Mouse (Mus musculus) urinary bladder, adult 18-20 months (tissue): ENCODE results near the gene Rps7.
A peak's percentile ranks its signal among the peaks of the same experiment; 100 is the strongest.

ENCODE experiments used
- DNase-seq, 2 experiments: peaks; one replicate each; pipeline ENCODE4 v3.0.0; 2022; ENCODE audit warnings: low spot score in 2 of 2, mixed read lengths in 2 of 2

Gene Rps7

DNA sequence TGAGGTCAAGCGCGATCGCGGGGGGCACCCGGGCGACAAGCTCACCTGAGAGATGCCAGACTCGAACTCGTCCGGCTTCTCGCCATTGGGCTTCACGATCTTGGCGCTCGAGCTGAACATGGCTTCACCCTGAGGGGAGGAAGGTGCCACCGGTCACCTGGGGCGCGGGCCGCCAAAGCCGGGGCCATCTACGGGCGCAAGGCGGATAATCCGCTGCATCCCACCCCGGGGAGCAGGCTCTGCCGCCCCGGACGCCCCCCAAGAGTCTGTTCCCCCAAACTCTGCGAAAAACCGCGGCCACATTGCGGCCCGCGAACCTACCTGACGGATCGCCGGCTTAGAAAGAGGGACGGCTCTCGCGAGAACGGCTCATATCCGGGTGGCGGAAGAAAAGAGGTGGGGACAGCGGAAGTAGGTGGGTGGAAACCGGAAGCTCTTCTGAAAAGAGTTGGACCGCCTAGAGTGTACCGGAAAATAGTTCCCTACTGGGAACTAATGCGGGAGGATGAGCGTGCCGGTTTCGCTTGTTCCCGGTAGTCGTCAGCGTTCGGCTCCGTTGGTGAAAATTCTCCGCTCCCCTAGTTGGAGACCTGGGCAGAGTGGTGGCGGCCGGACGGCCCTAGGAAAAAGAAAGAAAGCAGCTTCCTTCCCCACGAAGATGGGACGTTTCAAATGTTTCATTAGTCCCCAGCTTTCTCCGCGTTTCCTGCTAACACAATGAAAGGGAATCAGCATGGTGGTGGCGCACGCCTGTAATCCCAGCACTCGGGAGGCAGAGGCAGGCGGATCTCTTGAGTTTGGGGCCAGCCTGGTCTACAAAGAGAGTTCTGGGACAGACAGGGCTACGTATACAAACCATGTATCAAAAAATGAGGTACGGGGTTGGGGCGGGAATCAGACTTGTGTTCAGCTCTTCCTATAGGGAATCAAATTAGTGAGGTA is at the start of gene Rps7:
TSS of gene Rps7 (minus strand) at position 419 of the 942 bp plus-strand sequence.
- DNase-seq = peak; percentile 83 to 88

DNA sequence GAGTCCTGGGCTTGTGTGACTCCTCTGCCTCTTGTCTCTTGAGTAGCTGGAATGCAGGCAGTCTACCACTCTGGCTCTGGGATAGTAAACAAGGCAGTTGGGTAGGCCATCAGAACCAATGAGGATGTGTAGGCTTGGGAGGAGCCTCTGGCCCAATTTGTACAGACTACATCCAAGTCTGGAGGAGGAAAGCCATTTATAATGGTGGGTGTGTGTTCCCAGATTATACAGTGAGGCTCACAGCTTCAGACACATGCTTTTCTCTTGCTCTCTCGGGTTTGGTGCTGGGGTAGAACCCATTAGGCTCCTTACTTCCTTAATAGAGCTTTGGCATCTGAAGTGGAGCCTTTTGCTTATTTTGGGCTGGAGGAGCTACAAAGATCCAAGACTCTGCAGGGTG is 48.9 kb upstream of the Rps7 start:
- no peak for DNase-seq

DNA sequence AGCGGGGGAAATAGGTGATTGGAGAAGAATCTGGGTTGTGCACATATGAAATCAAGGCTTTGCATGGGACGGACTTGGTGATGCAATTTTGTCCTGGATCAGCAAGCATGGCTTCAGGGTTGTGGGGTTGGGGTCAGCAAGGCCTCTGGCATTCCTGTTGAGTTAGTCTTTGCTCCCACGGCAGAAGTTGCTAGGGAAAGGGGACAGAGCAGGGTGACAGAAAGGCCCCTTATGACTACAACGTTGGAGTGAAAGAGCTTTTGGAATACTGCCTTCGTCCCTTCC is 40.1 kb upstream of the Rps7 start:
- no peak for DNase-seq

DNA sequence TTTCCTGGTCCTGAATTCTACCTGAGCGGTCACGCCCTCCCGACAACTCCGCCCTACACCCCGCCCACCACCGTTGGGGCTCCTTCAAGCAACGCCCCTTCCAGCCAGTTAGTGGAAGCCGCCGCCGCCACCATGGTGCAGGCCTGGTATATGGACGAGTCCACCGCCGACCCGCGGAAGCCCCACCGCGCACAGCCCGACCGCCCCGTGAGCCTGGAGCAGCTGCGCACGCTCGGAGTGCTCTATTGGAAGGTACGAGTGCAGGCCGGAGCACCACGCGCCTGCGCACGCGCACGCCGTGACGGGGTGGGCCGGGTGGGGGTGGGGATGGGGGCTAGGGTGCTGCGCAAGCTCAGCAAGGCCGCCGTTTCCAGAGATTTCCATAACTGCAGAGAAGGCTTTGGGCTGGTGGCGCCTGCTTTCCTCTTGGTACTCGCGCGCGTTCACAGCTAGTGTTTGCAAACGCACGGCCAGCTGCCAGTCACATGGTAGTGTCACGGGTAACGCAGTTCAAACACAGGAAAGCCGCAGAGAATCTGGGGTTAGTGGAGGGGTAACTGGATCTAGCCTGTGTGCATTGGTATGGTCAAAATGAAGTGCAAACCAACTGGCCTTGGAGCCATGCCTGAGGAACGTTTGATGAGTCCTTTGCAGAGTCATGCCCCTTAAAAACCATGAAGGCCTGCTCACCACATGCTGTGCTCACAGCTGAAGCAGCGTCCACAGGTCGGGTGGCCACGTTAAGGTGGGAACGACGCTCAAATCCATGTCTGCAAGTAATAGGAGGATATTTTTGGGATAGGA is 39.6 kb upstream of the Rps7 start, which contains the start of gene Adi1:
TSS of gene Adi1 (plus strand) at position 111 of the 804 bp plus-strand sequence.
- peak; percentile 75 to 82 for DNase-seq

DNA sequence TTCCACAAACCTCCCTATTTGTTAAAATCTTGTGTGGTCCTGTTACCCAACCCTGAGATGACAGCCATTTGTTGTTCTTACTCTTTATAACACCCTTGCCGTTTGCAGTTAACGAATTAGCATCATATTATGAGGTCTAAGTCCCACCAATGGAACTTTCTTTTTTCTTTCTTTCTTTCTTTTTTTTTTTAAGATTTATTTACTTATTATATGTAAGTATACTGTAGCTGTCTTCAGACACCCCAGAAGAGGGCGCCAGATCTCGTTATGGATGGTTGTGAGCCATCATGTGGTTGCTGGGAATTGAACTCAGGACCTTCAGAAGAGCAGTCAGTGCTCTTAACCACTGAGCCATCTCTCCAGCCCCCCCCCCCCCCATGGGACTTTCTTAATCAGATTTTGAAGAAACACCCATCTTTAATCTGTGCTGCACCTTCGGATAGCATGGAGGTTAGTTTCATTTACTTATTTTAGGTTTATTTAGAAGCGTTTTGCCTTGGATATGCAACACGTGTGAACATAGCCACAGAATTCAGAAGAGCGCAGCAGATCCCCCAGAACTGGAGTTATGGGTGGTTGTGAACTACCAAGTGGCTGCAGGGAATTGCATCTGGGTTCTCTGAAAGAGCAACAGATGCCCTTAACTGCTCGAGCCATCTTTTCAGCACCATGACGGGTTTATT is 38.4 kb upstream of the Rps7 start:
- DNase-seq = no peak

DNA sequence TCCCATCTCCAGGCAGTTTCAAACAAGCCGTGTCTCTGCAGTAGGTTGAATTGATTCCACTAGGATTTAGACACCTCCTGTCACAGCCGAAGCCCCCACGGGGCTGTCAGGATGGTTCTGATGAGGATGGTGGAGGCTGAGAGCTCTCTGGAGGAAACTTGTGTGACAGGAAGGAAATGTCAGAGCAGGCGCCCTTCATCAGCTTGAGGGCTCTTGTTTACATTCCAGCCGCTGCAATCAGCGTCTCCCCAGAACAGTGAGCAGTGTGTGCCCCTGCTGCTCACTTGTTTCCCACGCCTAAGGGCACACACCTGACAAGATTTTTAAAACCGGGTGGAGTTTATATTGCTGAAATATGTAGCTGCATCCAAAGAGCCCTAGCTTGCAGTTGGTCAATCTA is 31.5 kb upstream of the Rps7 start:
- DNase-seq = no peak

DNA sequence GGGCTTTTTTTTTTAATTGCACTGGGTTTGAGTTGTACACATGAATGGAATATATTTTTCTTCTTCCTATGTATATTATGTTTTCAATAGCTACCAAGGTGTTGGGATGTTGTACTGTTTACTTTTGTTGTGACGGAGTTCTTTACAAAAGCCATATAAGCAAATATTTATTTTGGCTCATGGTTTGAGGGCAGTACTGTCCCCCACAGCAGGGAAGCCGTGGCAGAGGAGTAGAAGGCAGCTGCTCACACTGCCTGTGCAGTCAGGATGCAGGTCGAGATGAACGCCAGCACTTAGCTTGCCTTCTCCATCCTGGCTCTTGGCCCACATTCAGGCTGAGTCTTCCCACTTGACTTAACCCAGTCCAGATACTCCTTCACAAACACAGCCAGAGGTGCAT is 31.0 kb upstream of the Rps7 start:
- DNase-seq = no peak

DNA sequence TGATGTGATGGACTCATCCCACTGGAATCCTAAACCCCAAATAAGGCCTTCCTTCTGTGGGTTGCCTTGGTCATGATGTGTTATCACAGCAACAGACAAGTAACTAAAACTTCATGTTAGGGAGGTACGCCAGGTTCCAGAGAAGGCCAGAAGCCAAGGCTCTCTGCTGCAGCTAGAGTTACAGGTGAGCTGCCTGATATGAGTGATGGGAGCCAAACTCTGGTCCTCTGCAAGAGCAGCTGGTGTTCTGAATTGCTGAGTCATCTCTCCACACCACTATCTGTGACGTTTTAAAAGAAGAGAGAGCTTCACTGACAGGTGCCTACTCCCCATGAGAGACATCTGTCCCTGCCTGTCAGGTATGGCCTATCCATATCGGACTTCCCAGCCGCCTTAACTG is 26.9 kb upstream of the Rps7 start:
- DNase-seq = no peak

DNA sequence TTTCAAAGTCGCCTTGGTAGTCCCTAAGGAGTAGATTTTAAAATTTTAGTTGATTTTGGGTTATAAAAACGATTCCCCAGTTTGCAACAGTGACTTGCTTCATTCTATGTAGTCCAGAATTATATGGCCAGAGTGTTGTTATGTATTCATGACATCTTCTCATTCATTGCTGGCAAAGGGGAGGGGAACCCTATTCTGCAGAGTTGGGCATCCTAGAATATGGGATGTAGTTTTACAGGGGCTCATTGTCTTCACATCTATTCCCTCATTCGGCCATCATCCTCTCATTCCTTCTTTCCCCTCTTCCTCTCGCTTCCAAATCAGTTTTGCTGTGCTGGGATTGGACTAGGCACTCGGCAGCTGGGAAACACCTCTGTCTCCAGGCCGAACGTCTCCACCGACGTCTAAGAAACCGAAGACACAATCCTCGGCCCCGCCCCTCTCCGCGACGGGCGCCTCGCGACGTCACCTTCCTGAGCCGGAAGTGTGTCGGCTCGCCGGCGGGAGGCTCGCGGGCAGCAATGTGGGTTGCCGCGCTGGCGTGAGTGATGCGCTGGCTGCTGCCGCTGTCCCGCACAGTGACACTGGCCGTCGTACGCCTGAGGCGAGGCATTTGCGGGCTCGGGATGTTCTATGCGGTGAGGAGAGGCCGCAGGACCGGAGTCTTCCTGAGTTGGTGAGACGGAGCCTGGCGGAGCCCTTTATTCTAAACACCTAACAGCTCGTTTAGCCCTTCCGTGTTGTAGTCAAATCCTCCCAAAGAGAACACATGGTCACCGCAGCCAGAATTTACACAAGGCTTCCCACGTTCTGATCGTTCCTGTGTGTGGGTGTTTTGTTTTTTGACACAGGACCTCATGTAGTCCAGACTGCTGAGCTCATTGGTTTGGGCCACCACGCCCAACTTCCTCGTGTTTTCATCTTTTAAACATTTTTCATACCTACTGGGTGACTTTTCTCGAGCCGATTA is 13.7 kb upstream of the Rps7 start, which contains the start of gene Rnaseh1:
TSS of gene Rnaseh1 (plus strand) at position 462 of the 970 bp plus-strand sequence.
- peak; percentile 84 to 90 for DNase-seq

DNA sequence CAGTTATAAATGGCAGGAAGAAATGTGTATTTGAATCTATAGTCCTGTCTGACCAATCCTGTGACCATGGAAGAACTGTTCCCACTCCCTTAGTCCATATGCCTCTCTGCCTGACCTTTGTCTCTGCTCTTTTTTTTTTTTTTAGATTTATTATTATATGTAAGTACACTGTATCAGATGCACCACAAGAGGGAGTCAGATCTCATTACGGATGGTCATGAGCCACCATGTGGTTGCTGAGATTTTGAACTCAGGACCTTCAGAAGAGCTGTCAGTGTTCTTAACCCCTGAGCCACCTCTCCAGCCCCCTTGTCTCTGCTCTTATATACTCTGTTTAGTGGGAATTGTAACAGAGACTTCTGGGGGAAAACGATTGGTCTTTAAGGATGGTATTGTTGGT is 3.0 kb upstream of the Rps7 start:
- no peak for DNase-seq

DNA sequence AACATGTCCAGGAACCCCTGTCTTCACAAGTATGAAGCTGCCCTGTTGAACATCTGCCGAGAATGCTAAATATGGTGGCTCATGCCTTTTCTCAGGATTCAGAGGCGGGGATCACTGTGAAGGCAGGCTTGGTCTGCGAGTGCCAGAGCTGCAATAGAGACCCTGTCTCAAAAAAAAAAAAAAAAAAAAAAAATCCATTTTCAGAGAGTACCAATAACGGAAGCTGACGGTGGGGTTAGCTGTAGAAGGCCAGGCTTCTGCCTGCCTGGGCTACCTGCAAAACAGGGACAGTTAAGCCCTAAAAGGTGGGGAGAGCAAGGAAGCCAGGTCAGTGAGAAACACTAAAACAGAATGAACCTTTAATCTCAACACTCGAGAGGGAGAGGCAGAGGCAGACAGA is 790 bp upstream of the Rps7 start:
- DNase-seq = no peak

DNA sequence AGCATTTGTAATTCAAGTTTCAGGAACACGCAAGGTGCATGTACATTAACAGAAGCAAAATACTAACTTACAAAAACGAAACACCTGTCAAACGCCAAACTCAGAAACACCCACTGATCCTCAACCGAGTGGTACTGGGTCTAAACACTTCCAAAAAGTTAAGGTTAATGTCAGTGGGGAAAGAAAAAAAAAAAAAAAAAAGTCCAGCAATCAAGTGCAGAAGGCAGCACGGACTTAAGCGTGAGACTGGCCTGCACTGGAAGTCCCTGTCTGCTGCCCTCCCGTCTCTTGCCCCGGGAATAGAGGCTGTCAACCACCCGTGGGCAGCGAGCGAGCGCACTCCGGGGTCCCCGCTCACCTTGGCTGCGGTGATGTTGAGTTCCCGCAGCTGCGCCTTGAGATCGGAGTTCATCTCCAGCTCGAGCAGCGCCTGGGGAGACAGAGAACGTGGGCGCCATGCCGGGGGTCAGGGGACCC is 657 bp downstream of the Rps7 start:
- no peak for DNase-seq

DNA sequence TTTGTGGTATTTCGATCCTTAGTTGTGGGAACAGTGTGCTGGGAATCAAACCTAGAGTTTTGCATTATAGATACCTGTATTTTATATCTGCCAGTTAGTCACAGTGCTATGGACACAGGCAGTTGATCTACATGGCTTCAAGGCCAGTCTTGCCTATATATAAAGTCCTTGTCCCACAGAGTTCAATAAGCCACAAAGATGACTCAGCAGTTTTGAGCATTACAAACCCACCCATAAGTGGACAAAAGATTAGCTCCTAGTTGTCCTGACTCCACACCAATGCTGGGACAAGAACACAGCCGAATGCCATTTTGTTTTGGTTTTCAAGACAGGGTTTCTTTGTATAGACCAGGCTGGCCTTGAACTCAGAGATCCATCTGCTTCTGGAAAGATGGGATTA is 7.3 kb downstream of the Rps7 start:
- DNase-seq = no peak

DNA sequence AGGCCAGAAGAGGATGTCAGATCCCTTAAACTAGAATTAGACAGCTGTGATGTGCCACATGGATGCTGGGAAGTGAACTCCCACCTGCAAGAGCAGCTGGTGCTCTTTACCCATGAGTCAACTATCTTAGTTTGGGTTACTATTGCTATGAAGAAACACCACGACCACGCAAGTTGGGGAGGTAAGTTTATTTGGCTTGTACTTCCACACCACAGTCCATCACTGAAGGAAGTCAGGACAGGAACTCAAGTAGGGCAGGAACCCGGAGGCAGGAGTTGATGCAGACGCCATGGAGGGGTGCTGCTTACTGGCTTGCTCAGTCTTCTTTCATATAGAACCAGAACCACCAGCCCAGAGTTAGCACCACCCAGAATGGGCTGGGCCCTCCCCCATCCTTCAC is 8.7 kb downstream of the Rps7 start:
- DNase-seq = no peak

DNA sequence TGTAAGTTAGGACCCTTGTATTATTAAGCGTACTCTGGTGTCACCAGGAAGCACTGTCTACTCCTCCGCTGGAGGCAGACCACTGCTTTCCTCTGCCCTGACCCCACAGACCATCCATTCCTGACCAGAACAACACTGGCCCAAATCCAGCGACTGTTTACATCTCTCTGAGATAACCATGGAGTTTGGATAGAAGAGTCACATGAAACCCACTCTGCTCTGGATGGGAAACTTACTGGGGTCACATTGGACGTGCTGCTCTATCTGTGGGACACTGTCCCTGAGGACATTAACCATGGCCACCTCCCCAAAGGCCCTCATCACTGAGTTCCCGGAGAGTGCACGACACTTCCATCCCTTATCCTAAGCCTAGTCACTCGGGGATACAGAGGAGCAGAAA is 10.3 kb downstream of the Rps7 start:
- DNase-seq = no peak

DNA sequence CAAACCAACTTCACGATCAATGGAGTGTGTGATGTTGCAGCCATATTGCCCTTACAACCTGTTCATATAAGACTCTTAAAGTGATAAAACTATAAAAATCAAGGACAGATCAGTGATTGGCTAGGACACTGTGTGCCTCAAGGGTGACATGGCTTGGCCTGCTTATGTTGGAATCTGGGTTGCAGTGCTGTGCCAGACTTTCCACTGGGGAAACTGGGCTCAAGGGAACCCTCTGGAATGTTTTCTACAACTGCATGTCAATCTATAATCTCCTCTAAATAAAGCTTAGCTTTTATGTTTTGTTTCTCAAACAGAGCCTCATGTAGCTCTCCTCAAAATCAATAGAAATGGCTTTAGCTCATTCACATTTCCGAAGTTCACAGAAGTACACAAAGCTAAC is 11.5 kb downstream of the Rps7 start:
- DNase-seq = no peak

DNA sequence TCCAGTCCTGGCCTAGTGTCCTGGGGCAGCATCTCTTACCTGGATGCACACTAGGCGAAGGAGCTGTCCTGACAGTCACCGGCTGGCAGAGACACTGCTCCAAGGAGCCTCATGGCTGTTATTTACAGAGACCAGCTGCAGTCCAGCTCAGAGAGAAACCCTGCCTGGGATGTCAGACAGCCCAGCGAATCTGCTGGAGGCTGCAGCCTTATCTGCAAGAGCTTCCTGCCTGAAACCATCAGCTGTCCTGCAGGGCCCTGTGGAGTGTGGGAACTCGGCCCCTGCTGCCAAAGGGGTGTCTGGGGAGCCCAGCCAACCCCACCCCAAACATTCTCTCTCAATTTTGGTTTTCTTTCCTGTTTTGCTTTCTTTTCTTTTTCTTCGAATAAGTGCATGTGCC is 12.6 kb downstream of the Rps7 start, which contains the start of gene Colec11:
TSS of gene Colec11 (minus strand) at position 183 of the 400 bp plus-strand sequence.
- DNase-seq = no peak

DNA sequence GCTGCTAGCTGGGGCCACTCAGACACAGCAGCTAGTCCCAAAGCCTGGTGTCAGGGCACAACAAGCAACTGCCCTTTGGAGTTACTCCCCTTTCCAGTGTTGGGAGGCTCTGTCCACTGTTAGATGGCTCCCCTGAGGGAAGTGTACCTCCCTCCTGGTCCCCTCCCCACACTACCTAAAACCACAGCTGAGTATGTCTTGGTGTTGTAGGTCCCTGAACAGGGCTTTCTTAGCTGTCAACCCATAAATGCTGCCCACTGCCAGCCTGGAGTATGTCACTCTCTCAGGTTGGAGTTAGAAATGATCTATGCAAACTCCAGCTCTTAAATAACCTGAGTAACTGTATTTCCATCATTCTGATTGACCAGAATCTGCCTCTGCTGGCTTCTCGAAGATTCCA is 13.1 kb downstream of the Rps7 start:
- DNase-seq = no peak

DNA sequence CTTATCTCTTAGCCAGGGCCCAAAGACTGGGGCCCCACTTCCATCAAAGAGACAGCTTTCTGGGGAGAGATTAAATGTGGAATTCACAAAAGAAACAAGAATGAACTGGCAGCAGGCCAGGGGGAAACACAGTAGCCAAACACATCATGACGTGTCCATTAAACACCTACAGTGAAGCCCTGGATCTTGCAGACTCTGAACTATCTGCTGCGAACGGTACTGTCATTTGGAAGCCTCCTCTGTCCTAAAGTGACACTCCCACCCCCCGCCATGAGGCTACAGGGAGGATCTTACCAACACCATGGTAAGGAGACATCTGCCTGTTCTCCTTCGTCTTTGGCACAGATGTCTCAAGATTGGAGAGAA is 13.6 kb downstream of the Rps7 start:
- no peak for DNase-seq

DNA sequence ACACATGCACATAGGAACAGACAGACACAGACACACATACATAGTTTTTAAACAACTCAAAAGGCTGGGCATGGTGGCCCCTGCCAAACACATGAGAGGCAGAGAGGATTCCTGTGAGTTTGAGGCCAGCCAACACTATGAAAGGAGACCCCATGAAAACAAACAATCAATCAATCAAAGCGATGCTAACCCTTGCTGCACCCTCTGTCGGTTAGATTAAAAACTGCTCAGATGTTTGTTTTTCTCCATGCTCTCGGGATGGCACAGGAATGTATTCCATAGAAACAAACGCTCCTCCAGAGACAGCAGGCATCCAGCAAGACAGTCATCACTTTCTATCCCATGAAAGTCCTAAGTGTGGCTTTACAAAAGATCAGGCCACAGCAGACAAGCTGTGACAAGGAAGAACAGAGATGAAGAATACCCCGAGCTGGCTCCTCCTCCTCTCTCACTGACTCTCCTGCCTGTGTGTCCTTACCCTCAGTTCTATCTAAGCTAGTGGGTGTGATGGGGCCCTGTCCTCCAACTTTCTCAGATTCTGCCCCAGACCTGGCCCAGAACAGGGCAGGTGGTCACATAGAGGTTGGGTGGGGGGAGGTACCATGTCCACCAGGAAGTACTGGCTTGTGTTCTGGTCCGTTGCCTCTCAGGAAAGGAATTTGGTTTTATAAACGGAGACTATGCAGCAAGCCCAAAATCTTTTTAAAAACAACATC is 14.1 kb downstream of the Rps7 start:
- DNase-seq = no peak
